Mouse (Mus musculus) embryonic facial prominence, embryonic 11.5 days (tissue): ENCODE measurements around the gene Rps6kb1. TPM values are rescaled to one million over a fixed set of nuclear protein-coding genes. Genes with fewer than 3 reads are reported as not detected.

ENCODE experiments used
- ATAC-seq: fragments of 200-750 bp; cut with Nextera tagmentation; replicated peaks from 2 replicates; pipeline ENCODE4 v1.8.0; 2017; ENCODE audit warnings: low read depth; ENCODE audit not compliant: insufficient number of reproducible peaks, low FRiP score, low TSS enrichment
- DNase-seq: peaks from one replicate; pipeline ENCODE4 v3.0.0-alpha.2; 2015; ENCODE audit warnings: low spot score
- H3K27ac ChIP-seq: fragments of 300-500 bp; sonication (generic); replicated peaks from 2 replicates; pipeline ENCODE4 v1.5.1; 2014; ENCODE audit warnings: mild to moderate bottlenecking, low read depth, low read length, control low read depth
- H3K27me3 ChIP-seq: fragments of 300-500 bp; sonication (generic); 2 replicates; pipeline ENCODE4 v1.6.1; 2014; ENCODE audit warnings: mild to moderate bottlenecking, low read length, moderate library complexity, mixed read lengths; ENCODE audit not compliant: control insufficient read depth, insufficient read depth
- H3K36me3 ChIP-seq: fragments of 300-500 bp; sonication (generic); replicated peaks from 2 replicates; pipeline ENCODE4 v1.6.1; 2014; ENCODE audit warnings: low read depth, mild to moderate bottlenecking, low read length, moderate library complexity, mixed read lengths; ENCODE audit not compliant: control insufficient read depth, insufficient read depth
- H3K4me1 ChIP-seq: fragments of 300-500 bp; sonication (generic); 2 replicates; pipeline ENCODE4 v1.6.1; 2014; ENCODE audit warnings: low read length, mixed read lengths; ENCODE audit not compliant: control insufficient read depth, insufficient read depth
- H3K4me2 ChIP-seq: fragments of 300-500 bp; sonication (generic); 2 replicates; pipeline ENCODE4 v1.6.1; 2014; ENCODE audit warnings: low read depth, mild to moderate bottlenecking, control low read depth, low read length, moderate library complexity
- H3K4me3 ChIP-seq: fragments of 300-500 bp; sonication (generic); 2 replicates; pipeline ENCODE4 v1.5.1; 2014; ENCODE audit warnings: low read depth, low read length, control low read depth
- H3K9ac ChIP-seq: fragments of 300-500 bp; sonication (generic); replicated peaks from 2 replicates; pipeline ENCODE4 v1.6.1; 2014; ENCODE audit warnings: mild to moderate bottlenecking, control low read depth, low read length
- H3K9me3 ChIP-seq: fragments of 300-500 bp; sonication (generic); replicated peaks from 2 replicates; pipeline ENCODE4 v1.6.1; 2016; ENCODE audit warnings: mild to moderate bottlenecking, low read length, inconsistent platforms, mixed read lengths; ENCODE audit not compliant: control insufficient read depth
- WGBS: fragments of 180-500 bp; shearing (Covaris S2); extraction: QIAGEN DNeasy Blood & Tissue Kit; methylation state at CpG from one replicate; pipeline ENCODE4 v1.1.7; 2014; 5-methylcytosine and 5-hydroxymethylcytosine counted together
- polyA plus RNA-seq: library from polyadenylated mRNA; unstranded; fragments of >200 nt; fragmentation: Nextera tagmentation; extraction: Ambion mirVana; gene quantifications from 2 replicates; pipeline ENCODE4 v1.2.1, GENCODE M21; 2014

Gene Rps6kb1
- polyA plus RNA-seq, 1 experiment from 2014 or later, result 69.7 TPM

GRCm38 (mm10) chr11:86578106-86578808 is 33.7 kb upstream of the Rps6kb1 start:
- DNase-seq (no peak), ATAC-seq (no peak)
- no peaks in the 10 kb centered on the region for H3K36me3 ChIP-seq
- no peak overlapping the region for H3K4me2 ChIP-seq
- no peaks in the 10 kb centered on the region for H3K9me3 ChIP-seq
- no peak overlapping the region for H3K4me3 ChIP-seq
- no peaks in the 10 kb centered on the region for H3K27me3 ChIP-seq
- no peak overlapping the region for H3K27ac ChIP-seq
- no peak overlapping the region for H3K9ac ChIP-seq
- peaks cover 3% of the 10 kb centered on the region; the same call in 1 of the 2 replicates for H3K4me1 ChIP-seq
- 75% methylated on average over 6 of the region's 6 CpGs for WGBS

- no peak overlapping the region for H3K4me2 ChIP-seq
- peaks cover 3% of the 10 kb centered on the region; the same call in 1 of the 2 replicates for H3K4me1 ChIP-seq
- no peak overlapping the region for H3K27ac ChIP-seq
Observed at GRCm38 (mm10) chr11:86577231-86577630, 32.6 kb upstream of the Rps6kb1 start.

GRCm38 (mm10) chr11:86575632-86576378 is 31.2 kb upstream of the Rps6kb1 start:
- H3K27ac ChIP-seq, result no peak overlapping the region
- ATAC-seq (no peak), DNase-seq (no peak)
- H3K4me2 ChIP-seq, result no peak overlapping the region
- no peaks in the 10 kb centered on the region for H3K27me3 ChIP-seq
- H3K9ac ChIP-seq, result no peak overlapping the region
- 85% methylated on average over 7 of the region's 7 CpGs for WGBS
- H3K36me3 ChIP-seq, result no peaks in the 10 kb centered on the region
- H3K4me3 ChIP-seq, result no peak overlapping the region
- peaks cover 3% of the 10 kb centered on the region; the same call in 1 of the 2 replicates for H3K4me1 ChIP-seq
- no peaks in the 10 kb centered on the region for H3K9me3 ChIP-seq

More at GRCm38 (mm10) chr11:86577231-86577630, 32.6 kb upstream of the Rps6kb1 start:
- no peak for ATAC-seq
- WGBS, result 64% methylated on average over 4 of the region's 4 CpGs
- H3K4me3 ChIP-seq, result no peak overlapping the region
- H3K27me3 ChIP-seq, result no peaks in the 10 kb centered on the region
- DNase-seq, result no peak
- no peaks in the 10 kb centered on the region for H3K9me3 ChIP-seq
- H3K36me3 ChIP-seq, result no peaks in the 10 kb centered on the region
- no peak overlapping the region for H3K9ac ChIP-seq

- no peak overlapping the region for H3K27ac ChIP-seq
- no peak overlapping the region for H3K4me3 ChIP-seq
- no peaks in the 10 kb centered on the region for H3K27me3 ChIP-seq
- 45% methylated on average over 2 of the region's 2 CpGs for WGBS
- H3K9me3 ChIP-seq, result no peaks in the 10 kb centered on the region
- H3K4me2 ChIP-seq, result no peak overlapping the region
- peaks cover 3% of the 10 kb centered on the region; the same call in 1 of the 2 replicates for H3K4me1 ChIP-seq
- no peak overlapping the region for H3K9ac ChIP-seq
- DNase-seq, result no peak
- no peak for ATAC-seq
- no peaks in the 10 kb centered on the region for H3K36me3 ChIP-seq
Observed at GRCm38 (mm10) chr11:86574408-86574807, 29.8 kb upstream of the Rps6kb1 start.

- Histone ChIP-seq H3K27ac (no peak overlapping the region), H3K4me1 (no peaks in the 10 kb centered on the region; the same call in 1 of the 2 replicates), H3K4me2 (no peak overlapping the region), H3K36me3 (no peaks in the 10 kb centered on the region), H3K9me3 (no peaks in the 10 kb centered on the region), H3K9ac (no peak overlapping the region), H3K27me3 (no peaks in the 10 kb centered on the region), H3K4me3 (no peak overlapping the region)
- ATAC-seq (no peak), DNase-seq (no peak)
- WGBS, result 89% methylated on average over 6 of the region's 6 CpGs
Observed at GRCm38 (mm10) chr11:86573646-86574231, 29.1 kb upstream of the Rps6kb1 start.

GRCm38 (mm10) chr11:86572623-86573022 is 28.0 kb upstream of the Rps6kb1 start:
- H3K4me1 ChIP-seq, result no peaks in the 10 kb centered on the region; the same call in 1 of the 2 replicates
- H3K9ac ChIP-seq, result no peak overlapping the region
- WGBS, result 64% methylated on average over 2 of the region's 2 CpGs
- no peak overlapping the region for H3K4me3 ChIP-seq
- ATAC-seq (no peak), DNase-seq (no peak)
- H3K27ac ChIP-seq, result no peak overlapping the region
- H3K4me2 ChIP-seq, result no peak overlapping the region
- no peaks in the 10 kb centered on the region for H3K9me3 ChIP-seq
- H3K27me3 ChIP-seq, result no peaks in the 10 kb centered on the region
- no peaks in the 10 kb centered on the region for H3K36me3 ChIP-seq

- H3K4me2 ChIP-seq, result no peak overlapping the region
- H3K27me3 ChIP-seq, result no peaks in the 10 kb centered on the region
- H3K4me1 ChIP-seq, result no peaks in the 10 kb centered on the region; the same call in 1 of the 2 replicates
- ATAC-seq (no peak), DNase-seq (no peak)
- WGBS, result 27% methylated on average over 4 of the region's 4 CpGs
- no peaks in the 10 kb centered on the region for H3K36me3 ChIP-seq
- no peaks in the 10 kb centered on the region for H3K9me3 ChIP-seq
- no peak overlapping the region for H3K4me3 ChIP-seq
- peak overlapping the region; percentile 72; the same call in 1 of the 2 replicates for H3K27ac ChIP-seq
- H3K9ac ChIP-seq, result no peak overlapping the region
Observed at GRCm38 (mm10) chr11:86571871-86572270, 27.3 kb upstream of the Rps6kb1 start.
